Mouse (Mus musculus): ENCODE data around the gene Ccnd2.

The Ccnd2 gene

DNA sequence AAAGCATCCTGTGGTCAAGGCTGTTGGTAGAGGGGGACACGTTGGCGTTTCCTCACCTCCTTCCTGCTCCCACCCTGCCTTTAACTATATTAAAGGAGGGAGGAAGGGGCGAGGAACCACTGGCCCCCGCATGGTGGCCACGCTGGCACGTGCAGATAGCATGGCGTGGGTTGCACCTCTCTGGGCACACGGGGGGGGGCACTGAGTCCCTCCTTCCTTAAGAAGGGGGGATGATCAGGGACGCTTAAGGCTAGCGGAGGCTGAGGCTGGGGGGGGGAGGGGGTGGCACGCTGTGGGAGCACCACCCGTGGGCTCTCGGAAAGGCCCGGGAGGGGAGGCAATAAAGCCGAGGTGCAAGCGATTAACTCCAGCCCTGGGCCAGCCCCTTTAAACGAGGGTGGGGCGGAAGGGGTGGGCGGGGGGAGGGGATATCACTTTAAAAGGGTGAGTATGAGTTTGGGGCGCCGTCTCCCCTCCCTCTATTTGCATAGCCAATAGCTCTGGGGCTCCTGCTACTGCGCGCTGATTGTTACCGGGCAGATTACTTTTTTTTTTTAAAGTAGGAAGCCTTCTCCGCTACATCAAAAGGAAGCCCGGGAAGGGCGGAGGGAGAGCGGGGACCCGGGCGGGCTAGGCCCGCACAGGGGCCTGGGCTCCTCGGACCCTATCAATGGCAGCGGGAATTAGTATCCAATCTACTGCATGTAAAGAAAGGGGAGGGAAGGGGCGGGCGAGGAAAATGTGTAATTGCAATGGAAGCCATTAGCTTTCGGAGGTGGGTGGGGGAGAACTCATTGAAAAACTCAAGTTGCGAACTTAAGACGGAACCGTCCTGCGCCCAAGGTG is at the start of gene Ccnd2:
Ccnd2 (minus strand) TSS at position 88 of the 846 bp plus-strand sequence.
- DNase-seq (ENCODE audit: low read depth) = no peak

DNA sequence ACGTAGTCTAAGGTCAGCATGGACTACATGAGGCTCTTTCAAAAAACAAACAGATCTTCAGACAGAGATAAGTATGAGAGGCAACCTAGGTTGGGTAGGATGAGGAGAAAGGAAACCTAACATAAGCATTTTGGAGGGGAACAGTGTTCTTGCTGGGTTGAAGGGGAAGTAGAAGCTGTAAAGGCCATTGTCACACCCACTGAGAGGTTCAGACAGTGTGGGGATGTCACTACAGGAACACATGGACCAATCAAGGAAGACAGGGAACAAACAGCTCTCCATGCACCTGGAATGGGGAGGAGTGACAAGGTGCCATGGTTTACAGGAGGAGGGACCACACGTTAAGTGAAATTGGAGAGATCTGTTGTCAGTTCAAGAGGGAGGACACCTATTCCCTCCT is 45.0 kb upstream of the Ccnd2 start:
- no peak for DNase-seq (ENCODE audit: low read depth)

DNA sequence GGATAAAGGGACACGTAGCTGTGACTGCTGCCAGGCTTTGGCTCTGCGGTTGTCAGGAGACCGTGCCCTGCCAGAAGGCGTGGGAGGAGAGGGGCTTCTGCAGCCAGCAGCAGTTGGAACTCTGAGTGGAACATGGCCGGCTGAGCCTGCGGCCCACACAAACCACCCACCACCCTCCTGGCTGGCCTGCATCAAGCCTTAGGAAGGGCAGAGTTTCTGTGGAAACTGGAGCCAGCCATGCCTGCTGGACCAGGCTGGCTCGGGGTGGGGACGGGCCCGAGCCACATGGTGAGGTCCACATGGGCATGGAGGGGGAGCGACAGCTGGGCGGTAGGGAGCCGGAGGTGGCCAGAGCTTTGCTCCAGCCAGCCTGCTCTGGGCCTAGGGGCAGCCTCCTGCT is 29.3 kb upstream of the Ccnd2 start:
- no peak for DNase-seq (ENCODE audit: low read depth)

DNA sequence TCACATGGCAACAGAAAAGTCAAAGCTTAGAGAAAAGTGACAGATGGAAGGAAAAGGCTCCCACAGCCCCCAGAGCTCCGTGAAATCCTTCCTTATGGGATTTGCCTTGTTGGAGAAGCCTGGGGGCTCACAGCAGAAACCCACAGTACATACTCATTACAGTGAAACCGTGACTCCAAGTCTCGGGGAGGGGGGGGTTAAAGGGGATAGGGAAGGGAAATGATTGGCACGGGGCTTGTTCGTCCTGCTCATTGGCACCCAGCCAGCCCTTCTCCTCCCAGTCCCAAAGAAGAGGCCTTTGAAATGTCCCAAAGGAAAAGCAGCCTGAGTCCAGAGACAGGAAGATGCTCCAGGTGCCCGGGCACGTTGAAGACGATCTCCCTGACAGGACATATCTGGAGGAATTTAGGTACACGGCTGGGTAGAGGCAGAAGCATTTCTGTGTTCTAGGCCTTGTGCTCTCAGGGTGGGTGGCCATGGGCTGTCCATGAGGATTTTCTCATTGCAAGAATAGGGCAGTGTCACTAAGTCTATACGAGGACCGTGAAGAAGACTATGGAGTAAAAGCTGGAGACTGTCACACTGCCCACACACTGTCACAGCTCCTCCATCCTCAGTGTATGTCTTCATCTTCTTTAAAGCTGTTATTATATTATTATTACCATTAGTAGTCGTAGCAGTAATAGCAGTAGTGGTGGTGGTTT is 27.2 kb upstream of the Ccnd2 start:
- DNase-seq (ENCODE audit: low read depth) = no peak

GRCm38 (mm10) chr6:127177962-127178361 is 26.0 kb upstream of the Ccnd2 start:
- DNase-seq (ENCODE audit: low read depth) = no peak

DNA sequence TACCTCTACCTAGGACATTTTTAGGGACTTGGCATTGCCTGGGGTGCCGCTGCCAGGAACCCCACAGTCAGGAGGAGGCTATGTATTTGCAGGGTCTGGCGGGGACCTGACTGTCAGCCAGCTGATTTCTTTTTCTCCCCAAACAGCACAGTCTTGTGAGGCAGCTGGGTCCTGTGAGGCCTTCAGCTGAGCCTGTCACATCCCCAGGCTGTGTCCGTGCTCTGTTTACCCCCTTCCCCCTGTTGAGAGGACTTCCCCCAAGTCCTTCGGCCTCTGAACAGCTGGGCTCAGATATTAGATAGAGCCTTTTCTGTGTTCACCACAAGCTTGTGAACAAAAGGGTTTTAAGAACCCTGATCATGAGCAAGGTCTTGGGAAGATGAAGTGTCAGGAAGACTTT is 25.4 kb upstream of the Ccnd2 start:
- no peak for DNase-seq (ENCODE audit: low read depth)

- DNase-seq (ENCODE audit: low read depth) = no peak
Measured at GRCm38 (mm10) chr6:127172461-127172860, 20.5 kb upstream of the Ccnd2 start.

DNA sequence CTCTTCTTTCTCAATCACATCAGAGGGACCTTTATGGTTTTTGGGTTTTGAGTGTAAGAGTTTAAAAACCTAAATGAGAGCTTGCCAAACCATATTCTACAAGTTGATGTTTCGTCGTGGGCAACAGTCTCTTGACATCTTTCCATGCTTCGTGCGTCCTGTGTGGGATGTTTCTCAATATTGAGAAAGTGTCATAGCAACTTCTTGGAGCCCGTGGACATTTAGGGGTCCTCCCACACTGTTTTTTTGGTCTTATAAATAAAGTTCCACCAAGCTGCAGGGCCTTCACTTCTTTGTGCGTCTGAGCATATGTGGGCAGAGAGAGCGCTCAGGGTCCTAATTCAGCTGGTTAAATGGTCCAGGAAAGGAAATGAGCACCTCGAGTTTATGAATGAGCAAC is 18.7 kb upstream of the Ccnd2 start:
- DNase-seq (ENCODE audit: low read depth) = no peak

- DNase-seq (ENCODE audit: low read depth) = no peak
Measured at GRCm38 (mm10) chr6:127165663-127166062, 13.7 kb upstream of the Ccnd2 start.

DNA sequence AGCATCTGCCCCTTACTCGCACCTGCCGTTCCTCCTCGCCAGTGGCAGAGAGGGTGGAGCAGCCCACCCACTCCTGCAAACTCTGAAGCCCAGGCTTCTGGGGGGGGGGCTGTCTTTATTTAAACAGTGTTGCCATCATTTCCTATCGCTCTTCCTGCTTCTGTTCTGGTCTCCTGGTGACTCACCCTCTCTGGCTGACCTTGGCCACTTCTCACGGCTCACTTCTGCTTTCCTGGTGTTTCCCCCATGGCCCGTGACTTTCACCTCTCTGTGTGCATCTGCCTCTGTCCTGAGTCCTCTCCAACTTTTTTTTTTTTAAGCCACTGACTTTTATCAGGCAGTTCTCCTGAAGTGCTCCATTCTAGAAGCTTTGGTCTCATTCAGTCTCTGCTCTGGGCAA is 10.8 kb upstream of the Ccnd2 start:
- DNase-seq (ENCODE audit: low read depth) = no peak

DNA sequence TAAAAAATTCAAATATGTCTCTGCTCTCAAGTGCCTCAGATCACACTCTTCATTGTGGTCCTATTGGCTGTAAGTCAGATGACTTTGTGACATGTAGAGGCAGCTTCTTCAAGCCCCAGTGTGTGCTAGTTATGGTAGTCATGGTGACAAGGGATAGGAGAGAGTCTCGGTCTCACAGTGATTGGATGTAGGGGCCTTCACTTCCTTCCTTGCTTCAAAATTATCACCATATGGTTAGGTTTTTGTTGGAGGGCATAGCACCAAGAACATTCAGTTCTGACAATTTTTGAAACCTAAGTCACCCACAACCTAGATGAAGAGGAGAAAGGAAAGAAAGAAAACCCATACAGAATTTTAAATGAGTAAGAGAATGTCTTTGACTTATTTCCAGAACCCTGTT is 5.3 kb upstream of the Ccnd2 start:
- no peak for DNase-seq (ENCODE audit: low read depth)

DNA sequence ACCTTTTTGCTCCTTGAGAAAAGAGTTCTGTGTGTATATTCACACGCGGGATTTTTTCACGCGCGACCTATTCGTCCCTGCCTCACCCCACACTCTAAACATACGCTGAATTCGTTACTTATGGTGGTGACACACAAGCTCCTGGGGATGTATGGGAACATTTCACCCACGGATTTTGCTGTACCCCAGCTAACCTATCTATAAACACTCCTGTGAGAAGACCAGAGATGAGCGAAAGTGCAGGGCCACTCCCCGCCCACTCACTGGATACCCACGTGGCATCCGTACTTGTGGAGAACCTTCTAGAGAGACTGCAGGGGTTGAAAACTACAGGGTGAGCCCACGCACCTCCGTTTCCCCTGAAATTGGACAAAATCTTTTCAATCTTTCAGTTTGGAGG is 3.5 kb upstream of the Ccnd2 start:
- no peak for DNase-seq (ENCODE audit: low read depth)

GRCm38 (mm10) chr6:127154708-127155268 is 2.8 kb upstream of the Ccnd2 start:
- no peak for DNase-seq (ENCODE audit: low read depth)

DNA sequence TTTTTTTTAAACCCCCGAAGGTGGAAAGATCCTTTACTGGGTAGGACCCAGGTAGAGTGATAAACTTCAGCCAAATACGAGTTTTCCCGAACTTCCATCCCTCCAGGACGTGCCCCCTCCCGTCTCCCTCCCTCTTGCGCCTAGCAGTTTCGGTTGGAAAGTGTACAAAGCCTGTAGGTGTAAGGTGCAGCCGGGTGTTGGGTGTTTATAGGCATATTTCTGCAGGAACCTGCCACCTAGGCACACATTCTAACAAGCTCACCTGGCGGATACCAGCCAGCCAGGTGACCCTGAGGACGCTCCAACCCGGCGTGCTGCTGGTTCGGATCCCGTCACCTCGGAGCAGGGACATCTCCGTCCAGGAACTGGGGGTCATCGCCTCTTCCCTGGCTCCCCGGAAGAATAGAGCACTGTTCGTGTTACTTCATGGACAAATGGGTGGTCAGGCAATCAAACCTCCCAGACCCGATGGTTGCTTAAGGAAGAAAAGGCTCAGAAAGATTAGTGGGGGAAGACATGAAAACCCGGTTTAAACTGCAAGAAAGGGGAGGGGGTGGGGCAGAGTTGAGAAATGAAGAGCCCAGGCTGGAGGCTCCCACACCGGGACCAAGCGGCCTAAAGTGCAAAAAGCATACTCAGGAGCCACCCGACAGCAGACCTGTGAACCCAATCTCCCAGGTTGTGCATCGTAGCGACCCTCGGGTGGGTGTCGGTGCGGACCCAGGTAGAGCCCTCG is 2.1 kb upstream of the Ccnd2 start:
- DNase-seq (ENCODE audit: low read depth) = no peak

DNA sequence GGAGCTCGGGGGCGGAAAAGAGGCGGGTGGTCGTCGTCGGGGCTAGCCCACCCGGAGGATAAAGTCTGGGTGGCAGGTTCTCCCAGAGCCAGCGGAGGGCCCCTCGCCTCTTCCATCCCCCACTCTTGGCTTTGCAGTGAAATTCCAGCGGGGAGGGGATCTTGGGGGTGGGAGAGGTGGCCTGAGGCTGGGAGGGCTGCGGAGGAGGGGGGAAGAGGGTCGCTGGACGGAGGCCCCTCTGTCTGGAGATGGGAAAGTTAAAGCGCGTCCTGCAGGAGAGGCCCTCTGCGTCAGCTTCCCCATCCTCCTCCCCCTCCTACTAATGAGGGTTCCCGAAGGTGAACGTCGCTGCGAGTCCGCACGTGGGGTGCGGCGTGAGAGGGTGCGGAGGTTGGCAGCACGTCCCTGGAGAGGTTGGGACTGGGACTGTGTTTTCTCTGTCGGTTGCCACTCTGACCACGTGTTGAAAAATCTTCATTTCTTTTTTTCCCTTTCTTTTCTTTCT is 1.4 kb upstream of the Ccnd2 start:
- no peak for DNase-seq (ENCODE audit: low read depth)

GRCm38 (mm10) chr6:127151565-127152105 is 358 bp downstream of the Ccnd2 start:
- no peak for DNase-seq (ENCODE audit: low read depth)

DNA sequence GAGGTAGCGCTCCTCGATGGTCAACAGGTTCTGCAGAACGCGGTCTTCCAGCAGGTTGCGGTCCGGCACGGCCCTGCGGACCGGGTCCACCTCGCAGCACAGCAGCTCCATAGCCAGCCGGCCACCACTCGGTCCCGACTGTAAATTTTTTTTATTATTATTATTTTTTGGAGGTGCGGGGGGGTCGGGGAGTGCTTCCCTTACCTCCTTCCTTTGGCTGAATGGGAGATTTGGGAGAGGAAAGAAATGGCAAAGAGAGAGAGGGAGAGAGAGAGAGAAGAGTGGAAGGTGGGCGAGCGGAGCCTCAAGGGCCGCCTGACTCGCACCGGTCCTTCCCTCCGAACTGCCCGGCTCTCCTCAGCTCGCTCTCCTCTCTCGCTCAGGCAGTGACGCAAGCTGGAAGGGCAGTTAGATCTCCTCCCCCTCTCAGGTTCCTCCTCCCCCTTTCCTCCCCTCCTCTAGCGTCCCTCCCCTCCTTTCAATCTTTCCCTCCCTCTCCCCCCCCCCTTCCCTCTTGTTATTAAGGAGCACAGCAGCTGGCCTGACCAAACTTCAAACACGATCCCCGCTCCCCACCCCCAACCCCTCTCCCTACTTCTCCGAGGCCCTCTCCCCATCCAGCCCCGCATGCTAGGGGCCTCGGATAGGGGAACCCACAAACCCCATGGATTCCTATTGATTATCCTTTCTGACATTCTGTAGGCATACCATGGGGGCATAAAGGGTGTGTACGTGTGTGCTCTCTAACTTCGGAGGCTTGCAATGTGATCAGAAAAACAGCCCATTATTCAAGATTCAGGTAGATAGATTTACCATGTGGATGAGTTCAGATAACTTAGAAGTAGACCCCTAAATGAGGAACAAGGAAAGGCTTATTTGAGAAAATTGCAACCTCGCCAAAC is 1.1 kb downstream of the Ccnd2 start:
- DNase-seq (ENCODE audit: low read depth) = no peak

GRCm38 (mm10) chr6:127149944-127150662 is 1.9 kb downstream of the Ccnd2 start:
- no peak for DNase-seq (ENCODE audit: low read depth)

- no peak for DNase-seq (ENCODE audit: low read depth)
Measured at GRCm38 (mm10) chr6:127149303-127149943, 2.6 kb downstream of the Ccnd2 start.

All from c-Kit-positive CD71-negative TER-119-negative erythroid progenitor cells, embryonic 14.5 days (primary cell).